20 mouse cellular contexts compared by ENCODE assay signal in the genomic region with DNA sequence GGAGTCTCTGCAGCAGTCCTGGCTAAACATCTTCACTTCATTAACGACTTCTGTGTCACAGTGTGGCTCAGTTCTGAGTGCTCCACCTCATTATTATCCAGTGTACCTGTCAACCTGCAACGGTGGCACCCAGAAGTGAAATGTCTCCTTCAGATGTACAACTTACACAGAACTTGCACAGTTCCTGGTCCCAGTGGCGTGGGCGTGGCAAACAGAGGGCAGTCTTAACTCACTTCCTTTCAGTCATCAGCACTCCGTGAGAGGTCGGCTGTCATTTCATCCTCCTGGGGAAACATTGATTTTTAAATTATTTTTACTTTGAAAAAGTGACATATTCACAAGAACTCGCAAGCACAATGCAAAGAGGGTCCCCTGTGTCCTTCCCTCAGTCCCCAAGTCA.
A peak's percentile ranks its signal among the peaks of the same experiment; 100 is the strongest.
DNase-seq lines count a peak whose midpoint lies in the region; ATAC-seq and TF ChIP-seq lines count a peak whose summit lies in the region.
"Had no signal": no experiment of that assay in that cellular context is flagged by ENCODE, and none has a peak within 500 bp of the region (broad histone marks: within the 10 kb centered on the region; RNA-seq: fewer than 3 reads in every experiment).

No protein-coding gene starts in this region.

- H3K4me1 ChIP-seq in CH12.LX (ENCODE audit: control insufficient read depth in 1 of 2, insufficient read depth in 2 of 2) = peaks cover 0 to 10% of the 10 kb centered on the region in 2 experiments; a peak in 2 of 4 replicates
- H3K4me1 ChIP-seq: forebrain, embryonic 12.5 days; kidney, embryonic 15.5 days; lung, embryonic 15.5 days; midbrain, embryonic 12.5 days had no signal

- peak; percentile 27 to 64; a peak in 2 of 4 replicates for ATAC-seq in hematopoietic stem cell, adult 5-6 weeks (replicated peaks in 1 of 2; ENCODE audit: insufficient read depth in 1 of 2, low FRiP score in 2 of 2, low TSS enrichment in 1 of 2, low read depth in 1 of 2, poor library complexity in 2 of 2, severe bottlenecking in 2 of 2)

- no peak overlapping the region for H3K4me3 ChIP-seq in CH12.LX (replicated peaks in 1 of 3; ENCODE audit: low read depth in 2 of 3, low read length in 2 of 3, poor library complexity in 1 of 3)
- H3K4me3 ChIP-seq: forebrain, embryonic 12.5 days; heart, embryonic 12.5 days; kidney, embryonic 15.5 days; lung, embryonic 15.5 days; midbrain, embryonic 12.5 days had no signal

- no peak for TF ChIP-seq EP300 in CH12.LX (IDR thresholded peaks at IDR 0.05; ENCODE audit: low read length)

- peak; percentile 37 for DNase-seq in lung, postnatal 36 days
- DNase-seq in lung, postnatal 14 days = no peak
- no peak for DNase-seq in CH12.LX (ENCODE audit: extremely low read depth)
- DNase-seq in splenic B cell, adult 2 months (ENCODE audit: low read depth, low spot score) = peak; percentile 8
- no peak for DNase-seq in ovary, postnatal 10 days (ENCODE audit: low spot score)
- DNase-seq in gastrocnemius, adult 8-10 months (ENCODE audit: low spot score in 2 of 2) = no peak
- DNase-seq: adrenal gland, postnatal 36 days; cerebellum, adult 11 months; cerebellum, postnatal 10 days; heart, postnatal 10 days; kidney, adult 11 months; thymus, adult 18-20 months had no signal

- H3K9ac ChIP-seq in CH12.LX (ENCODE audit: insufficient read depth, low read depth) = no peak overlapping the region
- H3K9ac ChIP-seq: forebrain, embryonic 12.5 days; heart, embryonic 12.5 days; kidney, embryonic 15.5 days; liver, embryonic 14.5 days; lung, embryonic 15.5 days; midbrain, embryonic 12.5 days had no signal

- in situ Hi-C loops in CH12.LX (cut with MboI; ENCODE audit: low pct_ligation_motif_present, low pct_unique_long_range_greater_than_20kb, low sequenced_read_pairs) = no loop called here

- no peaks in the 10 kb centered on the region for H3K27me3 ChIP-seq in CH12.LX (replicated peaks)
- H3K27me3 ChIP-seq in splenic B cell, adult 2 months (ENCODE audit: control insufficient read depth, insufficient read depth, low read length, poor library complexity, severe bottlenecking) = no peaks in the 10 kb centered on the region
- H3K27me3 ChIP-seq: forebrain, embryonic 12.5 days; heart, embryonic 12.5 days; kidney, embryonic 15.5 days; lung, embryonic 15.5 days; midbrain, embryonic 12.5 days had no signal

- no peak overlapping the region for H3K27ac ChIP-seq in CH12.LX (ENCODE audit: insufficient read depth, low read depth)
- H3K27ac ChIP-seq: forebrain, embryonic 12.5 days; kidney, embryonic 15.5 days; liver, embryonic 14.5 days; lung, embryonic 15.5 days; macrophage; midbrain, embryonic 12.5 days had no signal

- dilution Hi-C loops in CH12.LX (cut with MboI; ENCODE audit: extremely low pct_ligation_motif_present, extremely low pct_unique_long_range_greater_than_20kb, low sequenced_read_pairs) = no loop called here

- TF ChIP-seq RAD21 in CH12.LX (IDR thresholded peaks at IDR 0.05; ENCODE audit: low read depth, low read length) = no peak

- no peaks in the 10 kb centered on the region for H3K79me2 ChIP-seq in CH12.LX (replicated peaks; ENCODE audit: control insufficient read depth, extremely low read depth, insufficient read depth, poor library complexity, severe bottlenecking)

- H3K9me3 ChIP-seq in CH12.LX (replicated peaks; ENCODE audit: low read length) = no peaks in the 10 kb centered on the region
- H3K9me3 ChIP-seq: forebrain, embryonic 12.5 days; kidney, embryonic 15.5 days; lung, embryonic 15.5 days; midbrain, embryonic 12.5 days had no signal

- no peaks in the 10 kb centered on the region for H3K36me3 ChIP-seq in CH12.LX (replicated peaks in 1 of 2; ENCODE audit: control insufficient read depth in 1 of 2, insufficient read depth in 1 of 2, low read length in 1 of 2)
- H3K36me3 ChIP-seq in splenic B cell, adult 2 months (ENCODE audit: control insufficient read depth, insufficient read depth, low read length, poor library complexity, severe bottlenecking) = no peaks in the 10 kb centered on the region
- H3K36me3 ChIP-seq: forebrain, embryonic 12.5 days; heart, embryonic 12.5 days; kidney, embryonic 15.5 days; lung, embryonic 15.5 days; midbrain, embryonic 12.5 days had no signal

- peak overlapping the region; percentile 15; the same call in 1 of the 2 replicates for H3K4me2 ChIP-seq in CH12.LX (ENCODE audit: insufficient read depth, low read depth, poor library complexity, severe bottlenecking)
- H3K4me2 ChIP-seq: forebrain, embryonic 12.5 days; heart, embryonic 12.5 days; kidney, embryonic 15.5 days; lung, embryonic 15.5 days; midbrain, embryonic 12.5 days had no signal

- TF ChIP-seq CTCF in CH12.LX (conservative IDR thresholded peaks at IDR 0.05 in 1 of 2, IDR thresholded peaks at IDR 0.05 in 1 of 2; ENCODE audit: low read depth in 2 of 2, low read length in 2 of 2) = no peak

- 0 out of 2 replicates have a peak, but pooled peaks have one; percentile 22 for TF ChIP-seq POLR2A in CH12.LX (IDR thresholded peaks at IDR 0.05; ENCODE audit: low read depth, low read length)

TF ChIP-seq in CH12.LX, 34 proteins besides CTCF, POLR2A, EP300 and RAD21:
- TF ChIP-seq POLR2AphosphoS2 (IDR thresholded peaks at IDR 0.05; ENCODE audit: low read depth, low read length) (no peak), ELF1 (IDR thresholded peaks at IDR 0.05; ENCODE audit: low read depth, low read length) (peak; percentile 51; the same call in 1 of the 2 replicates), UBTF (IDR thresholded peaks at IDR 0.05; ENCODE audit: low read depth, low read length) (no peak), MXI1 (IDR thresholded peaks at IDR 0.05; ENCODE audit: low read depth, low read length) (no peak), NRF1 (IDR thresholded peaks at IDR 0.05; ENCODE audit: low read depth, low read length) (no peak), GABPA (IDR thresholded peaks at IDR 0.05; ENCODE audit: insufficient replicate concordance, low read depth, low read length) (no peak), RCOR1 (conservative IDR thresholded peaks at IDR 0.05; ENCODE audit: low read depth, low read length) (no peak), CHD2 (IDR thresholded peaks at IDR 0.05; ENCODE audit: low read length) (no peak)

Comparison
In these comparisons a context has a peak if more than half of its experiments do, and no peak if none do; other contexts are left out.
1. DNase-seq: peak in lung, postnatal 36 days (single experiment) and splenic B cell, adult 2 months (single experiment); none in lung, postnatal 14 days (single experiment), CH12.LX (single experiment), ovary, postnatal 10 days (single experiment) and gastrocnemius, adult 8-10 months (0 of 2).